In genomic region chr6:29699085-29699745, GRCm38 (mm10) we compare ENCODE assay signal across 17 mouse cellular contexts. TPM values are rescaled to one million over a fixed set of nuclear protein-coding genes. Genes with fewer than 3 reads are reported as not detected.
DNase-seq lines count a peak whose midpoint lies in the region; ATAC-seq and TF ChIP-seq lines count a peak whose summit lies in the region.
"Had no signal": no experiment of that assay in that cellular context is flagged by ENCODE, and none has a peak within 500 bp of the region (broad histone marks: within the 10 kb centered on the region; RNA-seq: fewer than 3 reads in every experiment).

No protein-coding gene starts in this region.

- DNase-seq in stomach, postnatal 0 days (ENCODE audit: low spot score): no peak
- no peak for DNase-seq in embryonic facial prominence, embryonic 10.5 days (ENCODE audit: low spot score)
- no peak for DNase-seq in right cerebral cortex, adult 2 months (ENCODE audit: low spot score in 2 of 2)
- DNase-seq in urinary bladder, postnatal 4 days (ENCODE audit: low spot score in 2 of 2): no peak
- DNase-seq in kidney, adult 18-20 months: no peak
- DNase-seq: adrenal gland, postnatal 36 days; cerebellum, adult 11-12 months; heart, adult 18-20 months; lung, postnatal 14 days; right cerebral cortex, postnatal 4 days had no signal

- no peak for TF ChIP-seq CTCF in stomach, postnatal 0 days (IDR thresholded peaks at IDR 0.05; ENCODE audit: low read depth)

- 0 out of 2 replicates have a peak, but pooled peaks cover 7% of the 10 kb centered on the region for H3K27me3 ChIP-seq in stomach, embryonic 15.5 days (replicated peaks)
- no peaks in the 10 kb centered on the region for H3K27me3 ChIP-seq in stomach, postnatal 0 days (ENCODE audit: control insufficient read depth, insufficient read depth, low read length)
- peaks cover 34% of the 10 kb centered on the region for H3K27me3 ChIP-seq in embryonic facial prominence, embryonic 10.5 days (replicated peaks; ENCODE audit: low read depth, poor library complexity, severe bottlenecking)
- H3K27me3 ChIP-seq in liver, embryonic 15.5 days: no peaks in the 10 kb centered on the region

- 84% methylated on average over 7 of the region's 7 CpGs for WGBS in stomach, embryonic 15.5 days
- 90% methylated on average over 7 of the region's 7 CpGs for WGBS in stomach, postnatal 0 days
- WGBS in embryonic facial prominence, embryonic 10.5 days: 90% methylated on average over 7 of the region's 7 CpGs
- WGBS in liver, embryonic 15.5 days (ENCODE audit: insufficient replicate concordance): 30% methylated on average over 7 of the region's 7 CpGs

- peak; percentile 65; the same call in 1 of the 2 replicates for ATAC-seq in stomach, embryonic 15.5 days (ENCODE audit: insufficient read depth, low FRiP score, low read depth)
- no peak for ATAC-seq in stomach, postnatal 0 days (ENCODE audit: low FRiP score, low TSS enrichment)
- ATAC-seq in liver, embryonic 15.5 days (ENCODE audit: insufficient read depth): peak; percentile 46
- ATAC-seq: activated CD4-positive, CD25-positive, alpha-beta regulatory T cell, adult 4 months; forebrain, embryonic 13.5 days had no signal

- no peak overlapping the region for H3K4me2 ChIP-seq in stomach, embryonic 15.5 days
- no peak overlapping the region for H3K4me2 ChIP-seq in stomach, postnatal 0 days (replicated peaks; ENCODE audit: low read depth)
- peak overlapping the region; percentile 86 for H3K4me2 ChIP-seq in liver, embryonic 15.5 days
- H3K4me2 ChIP-seq: forebrain, embryonic 13.5 days; limb, embryonic 15.5 days had no signal

- no peaks in the 10 kb centered on the region for H3K36me3 ChIP-seq in stomach, embryonic 15.5 days
- H3K36me3 ChIP-seq in stomach, postnatal 0 days (ENCODE audit: control insufficient read depth, insufficient read depth, low read length): no peaks in the 10 kb centered on the region
- no peaks in the 10 kb centered on the region for H3K36me3 ChIP-seq in embryonic facial prominence, embryonic 10.5 days (replicated peaks)
- H3K36me3 ChIP-seq in liver, embryonic 15.5 days (replicated peaks): peaks cover 39% of the 10 kb centered on the region
- H3K36me3 ChIP-seq: hindbrain, embryonic 10.5 days; limb, embryonic 15.5 days; midbrain, embryonic 10.5 days had no signal

- no peaks in the 10 kb centered on the region for H3K9me3 ChIP-seq in stomach, embryonic 15.5 days
- no peaks in the 10 kb centered on the region for H3K9me3 ChIP-seq in stomach, postnatal 0 days (ENCODE audit: control insufficient read depth, low read length)
- H3K9me3 ChIP-seq in embryonic facial prominence, embryonic 10.5 days: no peaks in the 10 kb centered on the region
- no peaks in the 10 kb centered on the region for H3K9me3 ChIP-seq in liver, embryonic 15.5 days (replicated peaks)
- H3K9me3 ChIP-seq: forebrain, embryonic 13.5 days; hindbrain, embryonic 10.5 days; limb, embryonic 15.5 days; midbrain, embryonic 10.5 days had no signal

- no peak overlapping the region for H3K27ac ChIP-seq in stomach, embryonic 15.5 days
- H3K27ac ChIP-seq in stomach, postnatal 0 days (replicated peaks): no peak overlapping the region
- 0 out of 2 replicates have a peak overlapping the region, but pooled peaks have one; percentile 10 for H3K27ac ChIP-seq in embryonic facial prominence, embryonic 10.5 days (replicated peaks)
- H3K27ac ChIP-seq in liver, embryonic 15.5 days (replicated peaks): peak overlapping the region; percentile 96
- H3K27ac ChIP-seq: forebrain, embryonic 13.5 days; limb, embryonic 15.5 days had no signal

- H3K4me3 ChIP-seq in stomach, embryonic 15.5 days (replicated peaks): no peak overlapping the region
- H3K4me3 ChIP-seq in stomach, postnatal 0 days (ENCODE audit: low read depth, low read length): no peak overlapping the region
- no peak overlapping the region for H3K4me3 ChIP-seq in embryonic facial prominence, embryonic 10.5 days
- H3K4me3 ChIP-seq in liver, embryonic 15.5 days (replicated peaks): peak overlapping the region; percentile 96
- H3K4me3 ChIP-seq: forebrain, embryonic 13.5 days; hindbrain, embryonic 10.5 days; limb, embryonic 15.5 days; midbrain, embryonic 10.5 days had no signal

- H3K9ac ChIP-seq in stomach, embryonic 15.5 days: no peak overlapping the region
- no peak overlapping the region for H3K9ac ChIP-seq in stomach, postnatal 0 days (ENCODE audit: low read length)
- peak overlapping the region; percentile 68 for H3K9ac ChIP-seq in liver, embryonic 15.5 days
- H3K9ac ChIP-seq: forebrain, embryonic 13.5 days; limb, embryonic 15.5 days had no signal

- H3K4me1 ChIP-seq in stomach, embryonic 15.5 days: peaks cover 7% of the 10 kb centered on the region
- H3K4me1 ChIP-seq in stomach, postnatal 0 days (replicated peaks; ENCODE audit: control insufficient read depth, insufficient read depth): 0 out of 2 replicates have a peak, but pooled peaks cover 3% of the 10 kb centered on the region
- peaks cover 12% of the 10 kb centered on the region for H3K4me1 ChIP-seq in embryonic facial prominence, embryonic 10.5 days
- H3K4me1 ChIP-seq in liver, embryonic 15.5 days (replicated peaks): peaks cover 74% of the 10 kb centered on the region

- no peak for TF ChIP-seq EP300 in stomach, postnatal 0 days (optimal IDR thresholded peaks at IDR 0.05)

RNA-seq across cellular contexts. Expression of gene Tspan33, which starts 5.2 kb away (rescaled TPM):
- 10.2 and 19.5 TPM in 2 replicates for polyA plus RNA-seq in stomach, embryonic 15.5 days (2015; fragmentation: Nextera tagmentation; extraction: Ambion mirVana)
- 4.0 and 4.4 TPM in 2 replicates for polyA plus RNA-seq in stomach, postnatal 0 days (2015; fragmentation: Nextera tagmentation; extraction: Ambion mirVana)
- polyA plus RNA-seq in embryonic facial prominence, embryonic 10.5 days (2016; fragmentation: Nextera tagmentation; extraction: Ambion mirVana): 6.0 and 7.4 TPM in 2 replicates
- polyA plus RNA-seq in liver, embryonic 15.5 days (2015; fragmentation: Nextera tagmentation; extraction: Ambion mirVana): 184 and 205 TPM in 2 replicates

RNA-seq across cellular contexts. Expression of gene Smo, which starts 36.1 kb away (rescaled TPM):
- 36.0 and 41.7 TPM in 2 replicates for polyA plus RNA-seq in stomach, embryonic 15.5 days (2015; fragmentation: Nextera tagmentation; extraction: Ambion mirVana)
- polyA plus RNA-seq in stomach, postnatal 0 days (2015; fragmentation: Nextera tagmentation; extraction: Ambion mirVana): 10.8 and 14.1 TPM in 2 replicates
- 56.8 and 60.9 TPM in 2 replicates for polyA plus RNA-seq in embryonic facial prominence, embryonic 10.5 days (2016; fragmentation: Nextera tagmentation; extraction: Ambion mirVana)
- polyA plus RNA-seq in liver, embryonic 15.5 days (2015; fragmentation: Nextera tagmentation; extraction: Ambion mirVana): 3.2 and 3.6 TPM in 2 replicates

Comparison
In these comparisons a context has a peak if more than half of its experiments do, and no peak if none do; other contexts are left out.
1. H3K27ac ChIP-seq: peak in embryonic facial prominence, embryonic 10.5 days (single experiment) and liver, embryonic 15.5 days (single experiment); none in stomach, embryonic 15.5 days (single experiment) and stomach, postnatal 0 days (single experiment).